Mouse (Mus musculus): ENCODE data around the gene Npdc1.

The Npdc1 gene

DNA sequence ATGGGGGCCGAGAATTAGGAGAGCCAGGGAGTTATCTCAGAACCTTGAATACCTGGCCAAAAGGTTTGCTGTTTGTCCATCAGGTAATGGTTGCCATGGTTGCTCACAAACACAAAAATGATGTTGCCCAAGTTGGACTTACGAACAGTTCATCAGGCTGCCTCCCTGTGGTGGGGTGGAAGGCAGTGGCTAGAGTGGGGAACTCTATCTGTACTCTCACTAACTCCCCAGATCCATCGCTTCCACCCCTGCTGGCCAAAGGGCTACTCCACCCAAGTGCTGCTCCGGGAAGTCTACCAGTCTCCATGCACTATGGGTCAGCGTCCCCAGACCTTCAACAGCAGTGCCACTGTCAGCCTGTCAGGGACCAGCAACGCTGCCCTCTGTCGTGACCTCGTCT, at the start of gene Npdc1:
Npdc1 (plus strand) TSS at position 301 of the 400 bp plus-strand sequence.
- no peak for DNase-seq (ENCODE audit: low spot score in 2 of 2)

DNA sequence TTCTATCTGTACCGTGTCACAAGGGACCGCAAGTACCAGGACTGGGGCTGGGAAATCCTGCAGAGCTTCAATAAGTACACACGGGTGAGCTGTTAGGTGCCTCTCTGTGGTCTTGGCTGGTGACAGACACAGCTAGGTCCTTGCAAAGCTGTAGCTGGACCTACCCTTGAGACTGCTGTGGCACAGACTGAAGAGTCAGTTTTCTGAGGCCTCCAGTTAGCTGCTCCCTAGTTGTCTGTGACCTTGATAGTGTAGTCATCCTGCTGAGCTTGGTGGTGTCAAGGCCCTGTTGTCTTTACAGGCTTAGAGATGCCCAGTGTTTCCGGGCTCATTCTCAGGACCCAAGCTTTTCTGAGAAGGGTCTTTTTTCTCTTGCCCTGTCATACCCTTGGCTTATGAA, 49.7 kb upstream of the Npdc1 start:
- DNase-seq (ENCODE audit: low spot score in 2 of 2) = no peak

DNA sequence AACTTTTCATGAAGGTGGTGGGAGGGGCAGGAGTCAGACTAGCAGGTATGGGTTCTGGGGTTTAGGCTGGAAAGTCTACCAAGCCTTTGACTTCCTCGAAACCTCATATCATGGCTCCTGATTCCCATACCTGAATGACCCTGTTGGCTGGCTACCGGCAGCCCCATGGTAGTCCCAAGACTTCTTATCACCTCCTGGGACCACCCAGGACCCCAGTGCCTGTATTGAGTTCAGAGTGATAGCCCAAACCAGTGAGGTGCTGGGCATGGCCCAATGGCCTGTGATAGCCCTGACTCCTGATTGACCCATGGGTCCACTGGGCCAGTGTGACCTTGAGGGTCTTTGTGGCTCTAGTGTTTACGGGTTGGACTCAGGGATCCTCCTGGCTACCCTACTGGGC, 48.5 kb upstream of the Npdc1 start:
- DNase-seq (ENCODE audit: low spot score in 2 of 2) = peak in 1 of 2 experiments; percentile 15

DNA sequence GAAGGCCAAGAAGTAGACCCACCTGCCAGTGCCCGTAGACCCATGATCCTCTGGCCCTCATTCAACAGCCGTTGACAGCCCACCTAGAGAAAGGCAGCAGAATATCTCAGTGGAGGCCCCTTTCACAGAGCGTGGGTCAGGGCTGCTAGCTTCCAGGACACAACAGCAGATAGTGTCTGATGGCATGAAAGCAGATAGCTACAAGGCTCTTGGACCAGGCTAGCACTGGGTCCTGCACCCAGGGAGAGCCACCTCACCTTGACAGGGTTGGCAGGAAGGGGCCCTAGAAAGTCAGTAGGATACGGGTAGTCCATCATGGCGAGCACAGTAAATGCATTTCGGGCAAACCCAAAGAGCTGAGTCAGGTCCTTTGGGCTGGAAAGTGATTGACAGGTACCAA, 44.9 kb upstream of the Npdc1 start:
- no peak for DNase-seq (ENCODE audit: low spot score in 2 of 2)

DNA sequence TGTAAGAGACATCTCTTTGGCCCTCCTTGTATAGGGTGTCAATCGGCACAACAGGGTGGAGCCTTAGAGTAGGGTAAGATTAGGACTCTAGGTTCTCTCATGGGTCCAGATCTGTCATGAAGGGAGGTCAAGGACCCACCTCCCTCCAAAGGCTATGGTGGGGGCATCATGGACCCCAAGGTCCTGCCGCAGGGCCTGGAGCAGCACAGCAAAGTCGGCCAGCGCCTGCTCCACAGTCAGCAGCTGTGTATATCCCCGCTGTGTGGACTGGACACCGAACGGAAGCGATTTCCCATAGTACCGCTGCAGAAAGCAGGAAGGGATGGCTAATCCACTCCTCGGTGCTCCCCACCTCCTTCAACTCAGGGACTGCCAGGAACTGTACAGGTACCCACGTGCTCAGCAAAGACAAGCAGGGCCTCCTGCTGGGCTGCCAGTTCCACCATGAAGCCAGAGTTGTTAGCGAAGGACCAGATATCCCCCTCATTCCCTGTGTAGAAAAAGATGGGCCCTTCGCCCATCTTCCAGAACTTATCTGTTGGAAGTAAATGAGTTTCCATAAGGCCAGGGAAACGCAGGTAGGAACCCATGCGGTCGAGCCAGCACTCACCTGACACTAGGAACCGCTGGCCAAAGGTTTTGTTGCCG, 43.6 kb upstream of the Npdc1 start:
- peak in 1 of 2 experiments; percentile 55 for DNase-seq (ENCODE audit: low spot score in 2 of 2)

- DNase-seq (ENCODE audit: low spot score in 2 of 2) = peak; percentile 70 to 80
Measured at GRCm38 (mm10) chr2:25356208-25357079, 42.7 kb upstream of the Npdc1 start, which contains the start of gene Dpp7. Gene Dpp7, minus strand, starts transcription at chr2:25356359.

DNA sequence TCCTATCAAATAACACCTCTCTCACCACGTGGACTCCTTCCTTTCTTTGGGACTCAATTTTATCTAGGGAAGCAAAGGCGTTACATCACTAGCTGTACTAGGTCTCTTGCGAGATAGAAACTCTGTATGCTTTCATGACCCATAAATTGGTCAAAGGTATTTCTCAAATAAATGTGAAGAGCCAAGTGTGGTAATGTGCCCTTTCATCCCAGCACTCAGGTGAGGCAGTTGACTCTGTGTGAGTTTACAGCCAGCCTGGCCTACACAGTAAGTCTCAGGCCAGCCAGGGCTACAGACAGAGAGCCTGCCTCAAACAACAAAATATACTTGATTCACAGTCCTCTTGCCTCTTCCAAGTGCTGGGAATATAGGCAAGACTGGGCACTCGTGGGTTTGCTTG, 39.3 kb upstream of the Npdc1 start:
- DNase-seq (ENCODE audit: low spot score in 2 of 2) = no peak

DNA sequence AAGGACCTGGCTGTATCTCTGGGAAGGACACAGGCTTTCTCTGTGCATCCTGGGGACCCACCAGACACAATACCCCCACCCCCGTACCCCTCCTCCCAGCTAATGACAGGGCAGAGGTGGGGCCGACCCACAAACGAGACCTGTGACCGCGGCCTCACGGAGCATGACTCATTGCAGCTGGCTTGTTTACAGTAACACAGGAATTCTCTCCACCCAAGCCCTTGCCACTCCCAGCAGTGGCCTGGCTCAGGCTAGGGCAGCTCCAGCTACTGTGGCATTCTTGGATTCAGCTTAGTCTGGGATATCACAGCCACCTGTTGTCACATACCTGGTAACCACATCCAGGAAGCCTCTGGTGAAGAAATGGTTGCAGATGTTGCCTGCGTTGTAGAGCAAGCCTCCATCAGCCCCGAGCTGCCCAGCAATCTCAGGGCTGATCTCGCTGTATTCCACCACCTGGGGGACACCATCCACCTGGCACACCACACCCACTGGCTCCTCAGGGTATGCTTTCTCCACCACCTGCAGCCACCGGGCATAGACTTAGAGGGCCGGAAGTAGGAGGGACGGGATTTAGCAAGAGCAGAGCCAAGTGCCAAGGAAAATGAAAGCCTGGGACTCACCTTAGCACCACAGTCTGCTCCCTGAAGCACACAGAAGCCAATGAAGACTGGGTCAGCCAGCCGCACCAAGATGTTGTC, 35.5 kb upstream of the Npdc1 start:
- DNase-seq (ENCODE audit: low spot score in 2 of 2) = no peak

DNA sequence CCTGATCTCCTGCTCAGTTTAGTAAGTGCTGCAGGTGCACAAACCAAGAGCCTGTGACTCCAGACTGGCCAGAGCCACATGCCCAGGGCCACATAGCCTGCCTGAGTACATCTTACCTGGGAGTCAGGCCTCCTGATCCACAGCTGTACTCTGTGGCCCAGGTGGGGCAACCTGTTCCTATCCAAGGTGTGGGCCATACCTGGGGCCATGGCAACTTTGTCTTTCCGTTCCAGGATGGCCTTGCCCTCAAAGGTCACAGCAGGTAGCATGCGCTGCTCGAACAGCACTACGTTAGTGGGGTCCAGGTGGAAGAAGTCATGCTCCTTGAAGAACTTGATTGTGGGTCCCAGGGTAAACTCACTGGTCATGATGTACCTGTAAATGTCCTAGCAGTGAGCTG, 34.8 kb upstream of the Npdc1 start:
- no peak for DNase-seq (ENCODE audit: low spot score in 2 of 2)

DNA sequence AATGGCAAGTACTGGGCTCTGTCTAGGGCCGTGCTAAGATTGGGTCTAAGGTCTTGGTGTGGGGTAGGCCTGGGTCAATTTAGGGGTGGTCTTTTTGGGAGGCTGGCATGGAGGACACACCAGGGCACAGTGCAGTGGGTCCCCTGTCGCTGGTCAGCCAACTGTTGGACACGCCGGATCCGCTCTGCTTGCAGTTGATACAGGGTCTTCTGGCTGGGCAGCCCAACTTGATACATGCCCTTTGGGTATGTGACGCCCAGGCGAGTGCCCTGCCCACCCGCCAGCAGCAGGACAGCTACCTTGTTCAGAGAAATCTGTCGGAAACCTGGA, 34.4 kb upstream of the Npdc1 start:
- no peak for DNase-seq (ENCODE audit: low spot score in 2 of 2)

- peak; percentile 82 to 87 for DNase-seq (ENCODE audit: low spot score in 2 of 2)
Measured at GRCm38 (mm10) chr2:25365091-25365761, 33.9 kb upstream of the Npdc1 start, which contains the start of gene Uap1l1. Gene Uap1l1, minus strand, starts transcription at chr2:25365682.

DNA sequence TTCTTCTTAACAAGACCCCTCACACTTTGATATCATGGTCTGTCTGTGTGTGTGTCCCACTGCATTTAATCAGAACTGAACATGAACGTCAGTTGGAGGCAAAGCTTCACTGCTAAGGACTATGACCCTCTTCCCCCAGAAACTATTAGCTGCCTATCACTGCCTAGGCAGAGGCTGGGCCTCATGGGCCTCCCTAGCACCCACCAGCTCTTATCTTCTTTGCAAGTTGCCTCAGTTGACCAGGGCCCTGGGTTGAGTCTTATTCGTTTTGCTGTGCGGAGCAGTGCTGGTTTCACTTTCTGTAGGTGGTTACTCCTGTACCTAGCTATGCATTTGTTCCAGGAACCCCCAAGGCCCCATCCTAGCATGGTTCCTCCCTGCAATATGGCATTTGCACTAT, 29.2 kb upstream of the Npdc1 start:
- no peak for DNase-seq (ENCODE audit: low spot score in 2 of 2)

DNA sequence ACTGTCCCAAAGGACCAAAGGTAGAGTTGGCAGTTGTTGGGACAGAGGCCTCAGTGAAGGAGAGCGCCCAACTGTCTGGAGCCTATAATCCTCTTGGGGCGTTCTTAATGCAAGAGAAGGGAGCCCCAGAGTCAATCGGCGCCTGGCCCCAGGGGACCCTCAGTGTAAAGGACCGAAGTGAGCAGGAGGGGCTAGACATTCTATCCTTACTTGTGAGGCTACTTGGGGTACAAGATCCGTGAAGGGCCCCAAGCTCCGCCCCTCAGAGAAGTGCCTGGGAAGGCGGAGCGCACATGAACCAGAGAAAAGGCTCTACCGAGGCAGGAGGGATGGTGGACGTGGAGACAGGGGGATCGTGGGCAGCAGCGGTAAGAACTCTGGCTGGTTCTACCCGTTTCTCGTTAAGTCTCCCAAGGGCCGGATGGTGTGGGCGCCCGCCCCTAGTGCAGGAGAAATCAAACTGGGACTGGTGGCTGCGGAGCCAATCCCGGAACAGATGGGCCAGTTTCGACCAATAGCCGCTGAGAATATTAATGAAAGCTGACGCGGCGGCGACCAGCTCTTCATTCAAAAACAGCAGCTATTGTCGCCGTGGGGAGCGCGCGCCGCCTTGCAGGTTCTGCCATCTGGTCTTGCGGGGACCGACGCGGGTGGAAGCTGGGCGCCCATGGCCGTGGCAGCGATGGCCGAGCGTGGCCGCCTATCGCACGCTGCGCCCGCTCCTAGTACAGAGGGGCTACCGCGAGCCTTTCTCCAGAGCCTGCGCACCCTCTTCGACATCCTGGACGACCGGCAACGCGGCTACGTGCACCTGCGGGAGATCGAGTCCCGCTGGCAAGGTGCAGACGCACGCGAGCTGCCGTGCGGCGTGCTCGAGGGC, 27.1 kb upstream of the Npdc1 start, which contains the start of gene Sapcd2:
Sapcd2 (plus strand) TSS at position 558 of the 880 bp plus-strand sequence.
- peak; percentile 76 to 78 for DNase-seq (ENCODE audit: low spot score in 2 of 2)

- no peak for DNase-seq (ENCODE audit: low spot score in 2 of 2)
Measured at GRCm38 (mm10) chr2:25372644-25373391, 26.3 kb upstream of the Npdc1 start.

DNA sequence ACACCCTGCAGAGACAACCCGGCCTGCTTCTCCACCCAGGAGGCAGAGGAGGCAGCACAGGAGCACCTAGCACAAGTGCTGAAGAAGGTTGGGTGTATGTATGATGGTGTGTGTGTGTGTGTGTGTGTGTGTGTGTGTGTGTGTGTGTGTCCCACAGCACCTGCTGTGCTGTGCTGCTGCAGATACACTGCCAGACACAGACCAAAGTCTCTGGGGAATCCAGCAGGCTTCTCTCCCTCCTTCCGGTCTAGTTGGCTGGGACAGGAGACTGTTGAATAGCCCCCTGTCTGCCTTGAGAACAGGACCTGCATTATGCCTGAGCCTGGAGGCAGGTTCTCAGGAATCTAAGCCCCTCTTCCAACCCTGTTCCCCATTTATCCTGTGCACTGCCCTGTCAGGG, 25.7 kb upstream of the Npdc1 start:
- no peak for DNase-seq (ENCODE audit: low spot score in 2 of 2)

DNA sequence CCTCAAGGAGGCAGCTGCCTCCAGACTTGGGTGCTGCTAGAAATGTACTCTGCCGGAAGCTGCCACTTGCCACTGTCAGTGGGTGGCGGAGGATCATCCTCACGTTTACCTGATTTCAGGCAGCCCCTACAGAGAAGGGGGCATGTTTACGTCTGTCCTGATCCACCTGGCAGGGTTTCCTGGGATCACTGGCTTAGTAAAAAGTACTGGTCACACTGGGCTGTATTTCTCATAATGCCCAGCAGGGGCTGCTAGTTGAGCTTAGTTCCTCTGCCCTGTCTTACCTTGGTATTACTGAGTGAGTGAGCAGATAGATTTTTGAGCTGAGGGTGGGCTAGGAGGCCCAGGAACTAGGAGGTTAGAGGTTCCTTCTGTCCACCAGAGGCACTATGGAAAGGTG, 22.6 kb upstream of the Npdc1 start:
- no peak for DNase-seq (ENCODE audit: low spot score in 2 of 2)

DNA sequence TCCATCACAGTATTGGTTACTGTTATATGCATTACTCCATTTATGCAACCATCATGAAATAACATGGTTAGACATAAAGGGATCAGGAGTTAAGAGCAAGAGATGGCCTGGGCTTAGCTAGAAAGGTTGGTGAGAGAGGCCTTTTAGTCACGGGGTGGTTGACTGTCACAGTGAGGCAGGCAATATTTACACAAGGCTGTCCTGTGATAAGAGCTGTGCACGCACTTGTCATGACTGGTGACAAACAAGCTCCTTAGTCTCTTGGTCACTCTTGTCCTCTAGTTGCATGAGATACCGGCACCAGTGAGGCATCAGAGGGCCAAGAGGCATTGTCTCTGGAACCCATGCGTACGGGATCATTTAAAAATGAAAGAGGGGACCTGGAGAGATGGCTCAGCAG, 14.7 kb upstream of the Npdc1 start:
- DNase-seq (ENCODE audit: low spot score in 2 of 2) = no peak

- DNase-seq (ENCODE audit: low spot score in 2 of 2) = no peak
Measured at GRCm38 (mm10) chr2:25391266-25391665, 7.9 kb upstream of the Npdc1 start.

DNA sequence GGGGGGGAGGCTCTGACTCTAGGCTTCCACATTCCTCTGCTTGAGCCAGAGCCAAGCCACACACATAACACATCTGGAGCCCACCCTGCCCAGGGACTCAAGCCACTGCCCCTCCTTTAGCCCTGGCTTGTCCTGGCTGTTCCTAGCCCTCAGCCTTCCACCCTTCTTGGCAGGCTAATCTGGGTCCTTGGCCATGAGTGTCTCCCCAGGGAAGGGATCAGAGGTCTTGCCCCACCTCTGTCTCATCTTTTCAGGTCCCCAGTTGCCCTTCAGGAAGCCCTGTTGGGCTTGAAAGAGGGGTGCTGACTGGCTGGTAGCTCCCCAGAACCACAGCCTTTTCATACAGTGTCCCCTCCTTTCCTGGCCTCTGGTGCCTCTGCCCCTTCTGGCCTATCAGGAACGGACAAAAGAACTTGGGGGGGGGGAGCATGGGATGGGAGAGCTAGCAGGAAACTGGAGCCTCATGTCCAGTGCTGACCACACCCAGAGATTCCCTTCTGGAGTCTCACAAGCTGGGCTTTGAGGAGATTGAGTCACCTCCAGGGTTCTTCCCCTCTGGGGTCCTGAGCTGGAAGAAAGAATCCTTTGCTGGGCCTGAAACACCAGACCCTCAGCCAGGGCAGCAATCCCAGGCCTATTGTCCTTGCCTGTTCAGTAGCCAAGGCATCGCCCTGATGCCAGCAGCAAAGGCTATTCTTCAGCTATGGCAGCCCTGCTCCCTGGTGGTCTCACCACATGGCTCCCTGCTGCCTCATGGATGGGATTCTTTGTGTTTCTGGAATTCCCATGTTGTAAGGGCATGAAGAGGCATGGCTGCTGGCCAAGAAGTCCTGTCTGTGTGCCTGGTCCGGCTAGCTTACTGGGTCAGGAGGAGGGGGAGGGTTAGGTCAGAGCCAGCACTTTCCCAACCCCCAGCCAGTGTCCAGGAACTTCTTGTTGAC, 4.6 kb upstream of the Npdc1 start:
- DNase-seq (ENCODE audit: low spot score in 2 of 2) = peak in 1 of 2 experiments; percentile 70
